Mouse (Mus musculus): ENCODE results near the gene Pign.

GRCm38 (mm10) chr1:105489456-105489855 lies 174.0 kb downstream of the Pign start:
- TF ChIP-seq CTCF (IDR thresholded peaks at IDR 0.05; ENCODE audit: low read depth, low read length) (no peak), POLR2A (IDR thresholded peaks at IDR 0.05; ENCODE audit: insufficient read depth, low read length) (no peak)
